Mouse (Mus musculus): ENCODE data around the gene Gm42906.
A peak's percentile ranks its signal among the peaks of the same experiment; 100 is the strongest.

Gene Gm42906

GRCm38 (mm10) chr5:151428113-151428756, at the start of gene Gm42906:
Gm42906 (minus strand) TSS chr5:151428163.
- no peak for DNase-seq (ENCODE audit: low read depth, low spot score)

DNA sequence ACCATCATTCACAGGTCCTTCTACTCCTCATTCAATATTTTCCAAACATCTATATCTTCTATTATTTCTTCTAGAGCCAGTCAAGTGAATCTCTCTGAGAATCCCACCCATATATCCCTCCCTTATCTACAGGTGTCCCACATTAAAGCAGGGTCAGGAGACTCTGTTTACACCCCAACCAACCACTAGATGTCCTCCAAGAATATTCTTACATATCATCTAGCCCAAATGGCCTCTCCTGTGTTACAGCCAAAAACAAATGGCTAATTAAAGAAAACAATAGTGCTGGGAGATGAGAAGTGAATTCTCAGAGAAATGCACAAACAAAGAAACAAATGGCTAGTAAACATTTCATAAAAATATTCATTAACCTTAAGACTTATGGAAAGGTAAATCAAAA, 17.7 kb upstream of the Gm42906 start:
- no peak for DNase-seq (ENCODE audit: low read depth, low spot score)

GRCm38 (mm10) chr5:151435106-151435505, 7.1 kb upstream of the Gm42906 start:
- DNase-seq (ENCODE audit: low read depth, low spot score), result no peak

- DNase-seq (ENCODE audit: low read depth, low spot score), result no peak
These were observed 1.5 kb downstream of the Gm42906 start for GRCm38 (mm10) chr5:151426466-151426865.

GRCm38 (mm10) chr5:151422692-151423091, 5.3 kb downstream of the Gm42906 start:
- no peak for DNase-seq (ENCODE audit: low read depth, low spot score)

- no peak for DNase-seq (ENCODE audit: low read depth, low spot score)
These were observed 6.1 kb downstream of the Gm42906 start for GRCm38 (mm10) chr5:151421859-151422258.

DNA sequence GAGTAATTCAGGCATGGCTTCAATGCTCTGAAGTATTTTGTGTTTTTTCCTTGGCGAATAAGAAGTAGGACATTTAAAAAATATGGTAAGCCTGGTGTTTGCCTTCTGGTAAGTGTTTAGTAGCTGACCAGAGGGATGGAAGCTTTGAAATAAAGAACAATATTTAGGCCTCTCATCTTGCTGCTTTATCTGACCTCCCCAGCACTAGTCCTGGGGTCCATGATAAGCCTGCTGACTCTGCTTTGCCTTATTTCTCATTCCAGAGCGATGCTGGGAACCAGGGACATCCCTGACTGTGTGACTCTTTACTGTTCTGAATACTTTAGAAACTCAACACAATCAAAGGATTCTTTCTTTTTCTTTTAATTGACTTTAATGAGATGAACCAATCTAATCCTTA, 9.4 kb downstream of the Gm42906 start:
- peak; percentile 71 for DNase-seq (ENCODE audit: low read depth, low spot score)

DNA sequence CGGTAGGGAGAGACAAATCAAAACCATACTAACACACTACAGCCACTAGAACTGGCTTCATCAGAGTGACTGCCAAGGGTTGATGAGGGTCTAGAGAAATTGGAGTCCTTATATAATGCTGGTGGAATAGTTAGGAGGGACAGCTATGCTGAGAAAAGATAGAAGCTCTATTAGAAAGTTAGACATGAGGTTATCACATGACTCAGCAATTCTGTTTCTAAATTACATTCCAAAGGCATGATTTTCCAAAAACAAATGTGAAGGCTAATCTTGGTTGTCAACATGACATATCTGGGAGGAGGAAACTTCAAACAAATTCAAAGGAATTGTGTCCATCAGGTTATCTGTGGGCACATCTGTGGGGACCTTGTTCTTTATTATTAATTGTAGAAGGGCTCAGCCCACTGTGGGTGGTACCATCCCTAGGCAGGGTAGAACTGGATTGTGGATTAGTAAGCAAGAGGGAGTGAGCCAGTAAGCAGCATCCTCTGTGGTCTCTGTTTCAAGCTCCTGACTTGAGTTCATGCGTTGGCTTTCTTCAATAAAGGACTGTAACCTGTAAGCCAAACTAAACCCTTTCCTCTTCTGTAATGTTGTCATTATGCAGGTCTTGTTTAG, 10.4 kb downstream of the Gm42906 start:
- peak; percentile 61 for DNase-seq (ENCODE audit: low read depth, low spot score)

- DNase-seq (ENCODE audit: low read depth, low spot score), result no peak
These were observed 11.0 kb downstream of the Gm42906 start for GRCm38 (mm10) chr5:151416988-151417387.

GRCm38 (mm10) chr5:151413617-151414016, 14.3 kb downstream of the Gm42906 start:
- peak; percentile 49 for DNase-seq (ENCODE audit: low read depth, low spot score)

DNA sequence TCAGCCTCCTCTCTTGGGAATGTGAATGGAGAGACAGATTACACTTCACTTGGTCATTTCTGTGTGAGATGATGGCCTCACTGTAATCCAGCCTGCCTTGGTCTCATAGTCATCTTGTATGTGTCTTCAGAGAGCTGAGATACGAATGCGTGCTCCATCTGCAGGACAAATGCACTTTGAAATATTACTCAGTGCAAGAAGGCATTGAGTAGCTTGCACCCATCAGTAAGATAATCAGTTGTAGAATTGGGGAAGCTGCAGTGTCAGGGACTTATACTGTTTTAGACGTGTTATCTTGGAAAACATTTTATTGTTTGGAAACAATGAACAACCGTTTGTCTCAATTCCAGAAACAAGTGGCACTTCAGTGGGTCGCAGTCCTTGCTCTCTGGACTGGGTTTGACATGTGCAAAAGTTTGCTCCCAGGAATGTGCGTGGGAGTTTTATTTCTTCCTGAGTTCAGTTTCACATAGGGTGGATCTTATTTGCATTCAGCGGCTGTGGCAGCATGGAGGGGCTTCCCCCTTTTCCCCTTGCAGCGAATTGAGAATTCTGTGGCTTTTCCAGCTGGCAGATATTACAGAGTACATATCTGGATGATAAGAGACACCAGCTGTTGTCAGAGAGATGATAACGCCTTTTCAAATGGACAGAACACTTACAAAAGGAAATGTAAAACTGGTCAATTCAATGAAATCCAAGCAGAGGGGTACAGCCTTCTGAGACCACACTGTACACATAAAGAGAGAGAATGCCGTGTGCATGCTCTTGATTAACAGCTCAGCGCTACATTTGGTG, 15.1 kb downstream of the Gm42906 start:
- no peak for DNase-seq (ENCODE audit: low read depth, low spot score)

DNA sequence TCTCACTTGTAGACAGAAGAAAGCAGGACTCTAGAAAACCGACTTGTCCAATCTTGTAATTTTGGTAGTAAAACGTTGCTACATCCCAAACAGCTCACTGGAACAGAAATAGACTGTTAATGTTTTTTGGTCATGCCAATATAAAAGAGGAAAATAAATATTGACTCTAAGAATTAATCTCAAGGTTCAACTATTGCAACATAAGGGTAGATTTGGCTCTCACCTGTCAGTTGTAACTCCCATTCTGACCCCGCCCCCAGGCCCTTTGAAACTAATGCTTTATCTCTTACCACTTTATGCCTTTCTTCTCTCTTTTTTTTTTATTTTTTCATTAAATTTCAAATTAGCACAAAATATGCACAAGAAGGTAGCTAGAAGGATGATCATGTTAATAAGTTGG, 18.0 kb downstream of the Gm42906 start:
- no peak for DNase-seq (ENCODE audit: low read depth, low spot score)

- DNase-seq (ENCODE audit: low read depth, low spot score), result no peak
These were observed 18.7 kb downstream of the Gm42906 start for GRCm38 (mm10) chr5:151409282-151409681.

- DNase-seq (ENCODE audit: low read depth, low spot score), result no peak
These were observed 19.7 kb downstream of the Gm42906 start for GRCm38 (mm10) chr5:151408124-151408900.

DNA sequence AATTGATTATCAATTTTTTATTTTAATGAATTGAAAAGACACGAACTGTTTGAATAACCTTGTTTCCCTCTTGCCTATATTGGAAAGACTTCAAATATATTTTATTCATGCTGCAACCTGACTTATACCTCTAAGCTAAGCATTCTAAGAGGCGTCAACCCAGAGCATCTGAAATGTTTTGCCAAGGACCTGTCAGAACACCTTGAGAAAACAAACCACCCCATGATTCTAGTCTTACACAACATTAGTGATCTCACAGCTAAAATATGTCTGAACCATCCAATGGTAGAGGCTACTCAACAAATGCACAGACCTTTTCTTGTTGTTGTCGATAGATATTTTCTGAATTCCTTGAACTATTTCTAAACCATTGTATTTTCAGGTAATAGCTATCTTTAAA, 20.5 kb downstream of the Gm42906 start:
- DNase-seq (ENCODE audit: low read depth, low spot score), result no peak

- no peak for DNase-seq (ENCODE audit: low read depth, low spot score)
These were observed 21.7 kb downstream of the Gm42906 start for GRCm38 (mm10) chr5:151406276-151406675.

- DNase-seq (ENCODE audit: low read depth, low spot score), result no peak
These were observed 22.6 kb downstream of the Gm42906 start for GRCm38 (mm10) chr5:151405314-151405903.

GRCm38 (mm10) chr5:151403586-151403985, 24.4 kb downstream of the Gm42906 start:
- no peak for DNase-seq (ENCODE audit: low read depth, low spot score)

DNA sequence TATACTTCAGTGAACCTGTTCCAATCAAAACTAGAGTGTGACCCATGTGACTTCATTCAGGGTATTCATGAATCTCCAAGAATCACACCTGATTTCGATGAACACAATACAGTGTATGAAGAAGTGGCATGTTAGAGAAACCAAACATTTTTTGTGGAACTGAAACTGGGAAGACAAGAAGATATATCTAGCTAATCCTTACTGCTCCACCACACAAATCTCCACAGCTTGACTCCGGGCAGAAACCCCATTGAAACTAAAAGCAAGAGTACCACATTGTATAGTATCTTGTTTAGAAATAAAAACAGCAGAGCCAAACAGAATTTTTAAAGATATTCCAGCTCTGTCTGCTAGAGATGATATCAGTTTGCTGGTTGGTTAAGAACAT, 27.4 kb downstream of the Gm42906 start:
- DNase-seq (ENCODE audit: low read depth, low spot score), result no peak

DNA sequence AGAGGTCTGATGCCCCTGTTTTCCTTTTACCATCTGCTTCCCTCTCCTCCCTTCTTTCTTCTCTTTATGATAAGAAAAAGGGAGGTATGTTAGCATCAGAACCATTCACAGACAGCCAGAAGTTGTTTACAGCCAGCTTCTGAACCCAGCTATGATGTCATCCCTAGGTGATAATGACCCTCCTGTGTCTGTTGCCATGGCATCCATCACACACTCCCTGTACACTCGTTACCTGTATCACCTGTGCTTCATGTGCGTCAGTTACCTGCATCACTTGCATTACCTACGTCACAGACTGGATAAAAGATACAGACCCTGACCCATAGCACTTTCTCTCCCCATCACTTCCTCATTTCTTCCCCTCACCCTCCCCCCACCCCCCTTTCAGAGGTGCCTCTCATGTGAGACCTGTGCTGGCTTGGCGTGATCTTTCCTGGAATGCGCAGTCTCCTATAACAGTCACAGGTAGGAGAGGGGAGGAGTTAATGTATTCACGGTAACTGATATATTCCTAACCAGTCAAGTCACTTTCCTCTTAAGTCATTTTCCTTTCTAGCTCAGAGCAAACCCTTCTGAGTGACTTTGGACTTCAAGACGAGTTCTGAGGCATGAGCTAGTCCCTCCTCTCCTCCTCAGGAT, 27.9 kb downstream of the Gm42906 start:
- no peak for DNase-seq (ENCODE audit: low read depth, low spot score)

- no peak for DNase-seq (ENCODE audit: low read depth, low spot score)
These were observed 31.8 kb downstream of the Gm42906 start for GRCm38 (mm10) chr5:151396119-151396518.
